Mouse (Mus musculus) lung, adult 18-20 months (tissue): ENCODE measurements around the gene Pigk.
"Not testable (repeated sequence)": the region's sequence is repeated elsewhere in the genome, so short reads cannot be mapped to it uniquely, and the experiment has no call there.

Experiments used
- DNase-seq, 2 experiments: peaks; one replicate each; pipeline ENCODE4 v3.0.0; 2022; ENCODE audit warnings: mixed read lengths in 2 of 2

Pigk gene

DNA sequence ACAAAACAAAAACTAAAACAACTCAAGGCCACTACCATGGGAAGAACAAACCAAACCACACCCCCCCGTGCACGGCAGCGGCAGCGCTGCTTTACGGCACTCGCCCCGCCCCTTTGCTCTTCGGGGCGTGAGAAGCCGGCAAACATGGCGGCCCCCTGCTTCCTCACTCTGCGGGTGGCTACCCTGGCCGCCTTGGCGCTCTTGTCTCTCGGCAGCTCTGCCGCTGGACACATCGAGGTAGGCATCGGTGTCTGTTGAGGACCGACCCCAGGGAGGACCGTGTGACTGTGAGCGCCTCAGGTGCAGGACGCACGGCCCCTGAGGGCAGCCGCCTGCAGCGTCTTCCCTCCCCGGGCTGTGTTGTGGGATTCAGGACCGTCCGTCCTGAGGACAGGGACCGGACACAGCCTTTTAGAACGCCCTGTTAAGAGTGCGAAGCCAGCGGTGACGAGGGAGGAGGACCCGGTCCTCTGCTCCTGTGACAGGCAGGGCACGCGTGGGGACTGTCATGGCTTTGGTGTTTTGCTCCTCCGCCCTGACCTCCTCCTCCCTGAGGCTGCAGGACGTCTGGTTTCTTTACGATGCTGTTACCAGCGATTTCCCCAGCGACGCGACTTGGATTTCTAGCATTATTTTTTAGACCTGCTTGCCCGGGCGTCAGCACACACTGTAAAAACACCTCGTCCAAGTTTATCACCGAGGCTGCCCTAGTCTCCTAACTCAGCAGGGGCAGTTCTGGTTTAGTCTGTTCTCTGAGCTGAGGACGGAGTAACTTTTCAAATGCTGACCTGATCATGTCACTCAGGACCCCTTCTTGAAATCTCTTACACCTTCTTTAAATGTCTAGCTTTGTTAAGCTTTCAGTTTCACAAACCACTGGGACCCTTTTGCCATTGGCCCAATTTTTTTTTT, at the start of gene Pigk:
Gene Pigk, plus strand, starts transcription at position 110 of the 912 bp plus-strand sequence.
- DNase-seq: peak; percentile 90 to 93

DNA sequence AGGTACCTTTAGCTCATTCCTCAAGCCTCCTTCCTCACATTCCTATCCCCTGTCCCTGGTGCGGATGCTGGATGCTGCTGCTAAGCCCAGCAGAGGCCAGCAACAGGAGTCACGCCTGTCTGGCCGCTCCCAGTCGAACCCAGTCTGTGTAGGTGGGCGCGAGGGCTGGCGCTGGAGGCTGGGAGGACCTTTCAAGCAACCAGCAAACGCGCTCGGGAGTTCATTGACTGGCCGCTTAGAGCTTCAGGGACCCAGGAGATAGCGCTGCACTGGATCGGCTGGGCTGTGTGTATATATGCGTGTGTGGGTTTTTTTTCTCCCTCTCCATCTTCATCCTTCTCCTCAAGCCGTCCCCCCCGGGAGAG, 46.9 kb upstream of the Pigk start:
- DNase-seq: no peak

DNA sequence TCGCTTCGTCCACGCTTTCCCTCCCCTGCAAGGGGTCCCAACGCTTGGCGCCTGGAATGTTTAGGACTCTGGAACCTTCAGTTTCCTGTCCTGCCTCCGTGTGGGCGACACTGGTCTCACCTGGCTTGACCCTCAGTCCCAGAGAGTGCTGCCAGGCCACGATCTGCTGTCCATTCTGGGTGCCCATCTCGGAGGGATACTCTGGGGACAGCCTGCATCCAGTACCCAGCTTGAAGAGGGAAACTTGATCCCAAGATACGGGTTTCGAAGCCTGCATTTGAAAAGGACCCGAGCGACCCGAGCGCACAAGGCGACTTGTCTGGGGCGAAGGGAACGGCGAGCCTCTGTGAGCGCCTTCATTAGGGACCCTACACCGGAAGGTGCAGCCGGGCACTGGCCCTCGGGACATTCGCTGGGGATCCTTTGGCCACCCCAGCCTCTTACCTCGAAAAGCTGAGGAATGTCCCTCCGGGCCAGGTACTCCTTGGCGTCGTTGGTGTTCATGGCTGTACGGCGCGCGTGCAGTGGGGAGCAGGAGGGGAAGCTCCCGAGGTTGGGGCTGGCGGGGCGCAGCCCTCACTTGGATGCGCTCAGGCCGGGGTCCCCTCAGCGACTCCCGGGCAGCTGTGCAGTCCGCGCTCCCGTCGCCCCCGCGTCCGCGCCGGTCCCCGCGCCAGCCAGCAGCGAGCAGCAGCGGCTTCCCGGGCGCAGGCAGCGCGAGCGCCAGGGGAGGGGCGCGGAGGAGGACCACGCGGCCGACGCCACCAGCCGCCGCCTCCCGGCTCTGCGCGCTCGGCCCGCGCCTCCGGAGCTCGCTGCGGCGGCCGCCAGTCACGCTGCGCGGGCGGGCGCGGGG, 46.3 kb upstream of the Pigk start:
- DNase-seq: no peak

DNA sequence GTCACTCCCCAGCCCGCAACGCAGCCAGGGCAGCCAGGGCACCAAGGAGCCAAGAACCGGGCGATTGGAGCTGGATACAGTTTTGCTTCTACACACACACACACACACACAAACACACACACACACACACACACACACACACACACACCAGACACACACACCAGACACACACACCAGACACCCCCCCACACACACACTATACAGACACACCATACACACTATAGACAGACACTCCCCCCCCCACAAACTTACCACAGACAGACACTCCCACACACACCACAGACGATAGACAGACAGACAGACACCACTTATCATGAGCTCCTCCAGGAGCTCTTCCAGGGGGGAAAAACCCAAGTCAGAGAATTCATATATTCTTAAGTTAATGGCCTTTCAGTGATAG, 45.7 kb upstream of the Pigk start, which contains the start of gene Ak5:
Gene Ak5, minus strand, starts transcription at position 122 of the 400 bp plus-strand sequence.
- no peak for DNase-seq

DNA sequence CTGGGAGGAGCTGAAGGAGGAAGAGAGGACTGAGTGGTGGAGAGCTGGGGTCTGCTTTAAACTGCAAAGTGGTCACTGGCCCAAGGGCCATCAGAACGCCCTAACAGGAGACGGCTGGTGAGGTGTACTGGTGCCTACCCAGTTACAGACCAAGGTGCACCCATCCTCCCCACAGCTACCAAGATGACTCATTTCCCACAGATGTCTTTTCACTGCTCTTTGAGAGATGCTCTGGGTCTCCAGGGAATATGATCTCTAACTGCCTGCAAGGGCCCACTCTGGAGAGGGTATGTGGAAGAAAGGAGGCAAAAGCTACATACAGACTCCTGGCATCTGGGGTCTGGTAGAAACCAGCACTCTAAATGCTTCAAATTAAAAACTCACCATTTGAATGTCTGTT, 45.1 kb upstream of the Pigk start:
- DNase-seq: no peak

DNA sequence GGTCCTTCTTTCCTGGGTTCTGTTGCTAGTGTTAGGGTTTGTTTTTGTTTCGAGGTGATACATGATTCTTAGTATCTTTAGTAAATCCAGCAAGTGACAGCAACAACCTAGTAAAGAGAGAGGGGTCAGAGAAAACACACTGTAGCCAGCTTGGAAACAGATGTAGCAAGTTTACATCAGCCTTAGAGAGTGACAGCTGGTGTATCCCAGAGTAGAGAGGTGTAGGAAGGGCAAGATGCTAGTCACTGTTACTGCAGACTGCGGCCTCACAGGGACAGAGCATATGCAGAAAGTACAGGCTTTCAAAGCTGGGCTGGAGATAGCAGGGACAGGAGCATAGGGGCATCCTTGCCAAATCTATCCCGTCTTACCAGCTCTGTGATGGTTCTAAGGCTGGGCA, 44.1 kb upstream of the Pigk start:
- no peak for DNase-seq

DNA sequence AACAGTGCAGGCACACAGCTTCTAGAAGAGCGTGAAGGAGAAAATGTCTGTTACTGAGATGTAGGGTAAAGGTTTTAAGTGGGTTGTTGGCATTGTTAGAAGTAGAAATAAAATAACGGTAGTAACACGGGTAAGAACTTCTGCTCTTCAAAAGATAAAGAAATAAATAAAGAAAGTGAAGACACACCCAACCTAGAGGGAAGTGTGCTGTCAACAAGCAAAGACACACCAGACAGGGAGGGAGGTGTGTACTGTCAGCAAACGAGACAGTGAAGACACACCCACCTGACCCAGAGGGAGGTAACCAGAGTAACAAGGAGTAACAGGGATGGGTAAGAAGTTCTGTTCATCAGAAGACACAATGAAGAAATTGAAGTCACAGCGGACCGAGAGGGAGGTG, 39.2 kb upstream of the Pigk start:
- no peak for DNase-seq

DNA sequence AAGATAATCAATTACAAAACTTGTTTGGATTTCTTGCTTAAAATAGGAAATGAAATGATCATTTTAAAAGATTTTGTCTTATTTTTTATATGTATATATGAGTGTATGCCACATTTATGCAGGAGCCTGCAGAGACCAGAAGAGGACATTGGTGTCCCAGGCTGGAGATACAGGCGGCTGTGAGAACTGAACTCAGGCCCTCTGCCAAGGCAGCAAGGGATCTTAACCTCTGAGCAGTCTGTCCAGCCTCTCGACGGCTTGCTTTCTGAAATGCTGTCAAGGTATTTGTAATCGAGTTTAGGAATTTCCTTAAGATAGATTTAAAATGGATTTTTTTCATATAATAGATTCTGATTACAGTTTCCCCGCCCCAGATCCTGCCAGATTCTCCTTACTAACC, 25.4 kb upstream of the Pigk start:
- DNase-seq: no peak

DNA sequence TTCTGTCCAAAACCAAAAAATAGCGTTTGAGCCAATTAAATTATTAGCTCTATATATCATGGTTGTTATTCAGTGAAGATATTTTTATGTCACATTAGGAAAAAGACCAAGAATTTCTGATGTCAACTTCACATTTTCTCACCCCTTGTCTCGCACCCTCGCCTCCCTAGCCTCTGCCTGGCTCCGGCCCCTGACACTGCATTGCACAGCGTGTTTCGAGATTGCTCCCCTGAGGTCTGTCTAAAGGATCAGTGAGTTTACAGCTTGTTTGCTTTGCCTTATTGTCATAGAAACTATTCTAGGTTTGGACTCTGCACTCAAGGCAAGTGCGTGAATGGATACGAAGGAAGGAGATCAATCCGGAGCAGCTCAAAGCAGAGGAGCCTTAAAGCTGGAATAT, 24.8 kb upstream of the Pigk start:
- no peak for DNase-seq

DNA sequence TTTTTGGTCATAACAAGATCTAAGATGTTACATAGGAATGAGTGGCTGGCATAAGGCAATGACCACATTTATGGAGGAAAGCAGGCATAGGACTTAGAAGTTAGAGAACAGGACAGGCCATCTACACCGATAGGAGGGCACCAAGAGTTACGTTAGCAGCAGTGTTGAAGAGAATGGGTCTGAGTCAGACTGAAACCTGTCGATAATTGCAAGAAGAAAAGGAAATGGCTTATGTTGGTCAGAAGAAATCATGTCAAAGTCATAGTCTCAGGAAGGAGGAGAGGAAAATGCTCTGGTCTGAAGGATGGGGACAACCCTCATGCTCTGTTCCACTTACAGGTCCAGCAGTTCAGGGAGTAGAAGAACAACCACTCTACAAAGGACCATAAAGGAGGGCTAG, 18.9 kb upstream of the Pigk start:
- DNase-seq: no peak

DNA sequence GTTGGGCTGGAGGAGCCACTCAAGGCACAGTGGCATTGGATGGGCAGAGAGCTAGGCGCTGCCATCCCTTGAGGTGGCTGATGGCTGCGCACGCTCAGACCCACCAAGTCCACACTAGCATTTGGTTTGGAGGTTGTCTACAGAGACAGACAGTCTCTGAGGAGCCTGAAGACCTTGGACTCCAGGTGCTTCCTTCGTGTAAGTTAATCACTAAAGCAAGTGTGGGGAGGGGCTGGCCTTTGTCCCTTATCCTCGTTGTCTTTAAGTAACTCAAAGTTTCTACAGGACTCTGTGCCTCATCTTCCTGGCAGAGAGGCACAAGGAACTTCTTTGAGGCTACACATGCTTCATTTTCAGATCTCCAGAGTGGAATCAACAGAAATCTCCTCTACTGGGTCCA, 15.9 kb upstream of the Pigk start:
- DNase-seq: no peak

DNA sequence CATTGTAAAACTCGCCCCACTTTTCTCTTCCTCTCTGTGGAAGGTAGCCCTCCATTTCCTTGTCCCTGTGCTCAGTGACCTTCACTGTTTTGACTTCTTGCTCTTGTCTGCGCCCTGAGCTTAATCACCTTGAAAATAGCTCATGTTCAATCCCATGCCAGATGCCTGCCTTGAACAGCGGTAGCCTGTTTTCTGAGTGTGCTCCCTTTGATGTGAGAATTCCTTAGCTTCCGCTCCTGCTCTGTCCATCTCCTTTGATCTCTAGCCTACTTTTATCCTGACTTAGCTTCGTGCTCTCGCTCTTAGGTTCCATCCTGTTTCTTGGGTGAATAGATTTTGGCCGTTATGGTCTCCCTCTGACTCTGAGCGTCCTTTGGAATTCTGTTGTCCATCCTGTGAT, 14.6 kb upstream of the Pigk start:
- no peak for DNase-seq

DNA sequence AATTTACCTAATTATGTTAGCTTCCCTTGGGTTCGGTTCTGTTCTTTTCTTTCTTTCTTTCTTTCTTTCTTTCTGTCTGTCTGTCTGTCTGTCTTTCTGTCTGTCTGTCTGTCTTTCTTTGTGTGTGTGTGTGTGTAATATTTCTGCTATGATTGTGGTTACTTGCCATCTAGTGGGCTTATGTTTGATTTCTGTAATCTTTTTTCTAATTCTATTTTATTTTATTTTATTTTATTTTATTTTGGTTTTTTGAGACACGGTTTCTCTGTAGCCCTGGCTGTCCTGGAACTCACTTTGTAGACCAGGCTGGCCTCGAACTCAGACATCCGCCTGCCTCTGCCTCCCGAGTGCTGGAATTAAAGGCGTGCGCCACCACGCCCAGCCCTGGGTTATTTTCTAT, 12.4 kb upstream of the Pigk start:
- DNase-seq: not testable (repeated sequence)

DNA sequence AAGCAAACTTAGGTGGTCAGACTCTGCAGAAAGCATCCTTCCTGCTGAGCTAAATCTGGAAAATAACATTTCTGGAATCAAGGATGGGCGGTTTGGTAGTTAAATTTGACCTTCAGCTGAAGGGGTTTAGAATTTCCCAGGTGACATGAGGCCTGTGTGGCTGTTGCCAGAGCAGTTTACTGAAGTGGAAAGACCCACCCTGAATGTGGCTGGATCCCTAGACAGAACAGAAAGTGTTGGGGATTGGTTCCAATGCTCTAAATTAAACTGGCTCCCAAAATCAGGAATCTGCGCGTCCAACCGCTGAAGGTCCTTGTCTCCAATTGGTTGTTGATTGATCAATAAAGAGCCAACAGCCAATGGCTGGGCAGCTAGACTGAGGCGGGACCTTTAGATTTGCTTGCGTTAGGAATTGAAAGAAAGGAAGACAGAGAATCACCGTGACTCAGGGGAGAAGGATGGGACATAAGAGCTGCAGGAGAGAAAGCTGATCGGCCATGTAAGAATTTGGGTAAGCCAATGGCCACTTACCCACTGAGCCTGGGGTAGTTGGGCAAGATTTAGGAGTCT, 11.5 kb upstream of the Pigk start:
- DNase-seq: no peak

DNA sequence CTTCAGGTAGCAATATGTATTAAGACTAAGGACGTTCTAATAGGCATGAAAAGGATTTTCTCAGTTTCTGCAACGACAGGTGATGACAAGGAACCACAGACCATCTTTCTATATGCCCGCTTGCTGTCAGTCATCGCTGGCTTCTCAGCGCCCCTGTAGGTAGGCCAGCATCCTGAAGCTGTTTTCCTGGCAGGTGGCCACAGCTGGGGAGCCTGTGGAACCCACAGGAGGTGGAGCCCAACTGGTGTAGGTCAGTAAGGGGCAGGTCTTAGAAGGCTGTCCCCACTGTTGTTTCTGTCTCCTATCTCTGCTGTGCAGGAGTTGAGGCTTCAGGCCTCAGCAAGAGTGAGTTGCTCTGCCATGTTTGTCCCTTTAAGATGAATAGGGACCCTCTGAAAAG, 8.1 kb upstream of the Pigk start:
- no peak for DNase-seq

DNA sequence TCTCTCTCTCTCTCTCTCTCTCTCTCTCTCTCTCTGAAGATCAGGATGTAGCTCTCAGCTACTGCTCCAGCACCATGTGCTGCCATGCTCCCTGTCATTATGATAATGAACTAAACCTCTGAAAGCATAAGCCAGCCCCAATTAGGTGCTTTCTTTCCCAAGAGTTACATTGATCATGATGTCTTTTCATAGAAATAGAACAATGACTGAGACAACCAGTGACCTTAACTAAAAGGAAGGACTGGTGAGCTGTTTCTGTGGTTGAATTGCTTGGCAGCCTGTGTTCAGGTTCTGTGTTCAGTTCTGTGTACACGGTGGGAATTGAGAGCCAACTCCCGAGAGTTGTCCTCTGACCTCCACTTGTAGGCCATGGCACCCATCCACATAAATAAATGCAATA, 7.0 kb upstream of the Pigk start:
- DNase-seq: no peak

DNA sequence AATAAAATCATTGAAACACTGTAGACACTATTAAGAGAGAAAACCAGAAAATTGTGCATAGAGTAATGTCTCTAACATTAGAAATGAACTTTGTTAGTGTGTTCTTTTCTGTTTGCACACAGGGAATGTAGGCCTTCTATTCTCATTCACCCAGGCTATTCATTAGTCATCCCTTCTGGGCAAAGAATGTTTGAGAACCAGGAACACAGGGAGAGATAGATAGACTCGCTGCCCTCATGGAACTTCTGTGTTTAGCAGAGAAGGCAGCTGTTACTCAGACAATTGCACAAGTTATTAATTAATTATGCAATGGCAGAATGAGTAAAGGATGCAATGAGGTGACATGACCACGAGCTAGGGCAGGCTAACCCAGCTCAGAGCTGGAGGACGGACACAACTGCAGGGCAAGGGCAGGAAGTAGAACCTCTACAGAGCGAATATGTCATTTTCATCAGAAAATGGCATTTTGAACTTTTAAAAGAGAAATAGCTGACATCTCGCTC, 6.5 kb upstream of the Pigk start:
- no peak for DNase-seq

DNA sequence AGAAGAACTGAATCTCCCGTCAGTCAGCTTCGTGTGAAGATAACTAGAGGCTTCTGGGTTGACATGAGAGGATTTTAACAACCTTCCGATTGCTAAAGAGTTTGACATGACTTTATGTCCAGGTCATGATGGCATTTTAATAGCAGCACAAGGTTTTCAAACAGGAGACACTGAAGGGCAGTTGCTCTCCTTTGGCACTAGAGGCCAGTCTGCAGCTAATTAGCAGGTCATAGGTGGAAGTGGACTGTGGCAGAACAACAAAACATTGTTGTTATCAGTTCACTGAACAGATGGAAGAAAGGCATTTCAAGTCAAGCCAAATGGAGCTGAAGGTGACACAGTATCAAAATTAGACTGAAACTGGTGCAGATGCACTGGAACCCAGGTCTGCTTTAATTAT, 4.0 kb upstream of the Pigk start:
- no peak for DNase-seq

DNA sequence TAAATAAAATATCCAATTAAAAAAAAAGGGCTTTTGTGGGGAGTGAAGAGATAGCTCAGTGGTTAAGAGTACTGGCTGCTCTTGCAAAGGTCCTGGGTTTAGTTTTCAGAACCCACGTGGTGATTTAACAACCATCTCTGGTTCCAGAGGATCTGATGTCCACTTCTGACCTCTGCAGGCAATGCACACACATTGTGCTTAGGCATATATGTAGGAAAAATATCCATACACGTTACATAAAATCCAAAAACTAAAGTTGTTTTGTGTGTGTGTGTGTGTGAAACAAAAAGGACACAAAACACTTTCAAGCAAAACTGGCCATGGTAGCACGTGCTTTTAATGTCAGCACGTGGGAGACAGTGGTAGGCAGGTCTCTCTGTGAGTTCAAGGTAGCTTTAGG, 943 bp upstream of the Pigk start:
- DNase-seq: no peak

DNA sequence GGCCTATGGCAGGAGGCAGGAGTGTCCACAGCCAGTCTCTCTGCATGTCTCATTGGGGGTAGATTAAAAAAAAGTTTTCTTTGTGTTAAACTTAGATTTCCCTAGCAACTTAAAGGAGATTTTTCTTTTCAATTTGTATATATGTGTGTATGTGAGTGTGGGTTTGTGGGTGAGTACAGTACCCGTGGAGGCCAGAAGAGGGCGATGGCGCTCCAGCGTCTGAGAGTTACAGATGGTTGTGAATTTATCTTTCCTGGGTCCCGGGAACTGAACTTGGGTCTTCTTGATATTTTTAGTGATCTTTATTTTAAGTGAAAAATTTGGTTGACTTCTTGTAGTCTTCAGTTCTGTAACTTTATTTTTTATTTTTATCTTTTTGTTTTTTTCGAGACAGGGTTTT, 7.4 kb downstream of the Pigk start:
- DNase-seq: no peak

DNA sequence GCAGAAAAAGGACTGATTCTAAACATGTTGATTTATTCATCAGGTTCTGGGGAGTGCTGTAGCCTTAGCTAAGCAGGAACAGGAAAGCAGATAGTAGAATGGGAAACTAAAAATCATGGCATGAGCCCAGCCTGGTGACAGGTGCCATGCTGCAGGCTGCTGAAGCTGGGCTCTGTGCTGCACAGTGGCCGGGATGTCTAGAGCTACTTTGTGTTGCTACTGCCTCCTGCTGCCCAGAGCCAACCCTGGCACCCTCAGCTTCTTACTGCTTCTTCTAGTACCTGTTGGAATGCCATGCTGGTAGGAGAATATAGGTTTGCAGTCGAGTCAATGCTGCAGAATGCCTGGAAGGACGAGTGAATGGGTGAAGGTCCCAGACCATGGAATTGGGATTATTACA, 8.9 kb downstream of the Pigk start:
- DNase-seq: no peak

DNA sequence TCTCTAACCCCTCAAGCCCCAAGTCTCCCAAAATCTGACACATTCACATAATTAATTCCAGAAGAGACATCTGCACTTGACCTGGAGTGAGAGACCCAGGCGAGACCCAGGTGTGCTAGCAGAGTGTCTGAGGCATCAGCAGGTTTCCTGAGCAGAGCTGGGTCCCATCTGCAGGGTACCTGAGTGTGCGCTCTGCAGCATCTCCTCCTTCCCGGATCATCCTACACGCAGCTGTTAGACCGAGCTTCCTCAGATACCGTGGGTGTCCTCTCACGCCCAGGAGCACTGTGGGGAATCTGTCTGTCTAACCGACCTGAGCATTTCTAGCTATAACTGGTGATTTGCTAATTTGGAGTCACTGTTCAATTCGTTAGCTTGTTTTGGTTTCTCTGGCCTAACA, 10.5 kb downstream of the Pigk start:
- no peak for DNase-seq

DNA sequence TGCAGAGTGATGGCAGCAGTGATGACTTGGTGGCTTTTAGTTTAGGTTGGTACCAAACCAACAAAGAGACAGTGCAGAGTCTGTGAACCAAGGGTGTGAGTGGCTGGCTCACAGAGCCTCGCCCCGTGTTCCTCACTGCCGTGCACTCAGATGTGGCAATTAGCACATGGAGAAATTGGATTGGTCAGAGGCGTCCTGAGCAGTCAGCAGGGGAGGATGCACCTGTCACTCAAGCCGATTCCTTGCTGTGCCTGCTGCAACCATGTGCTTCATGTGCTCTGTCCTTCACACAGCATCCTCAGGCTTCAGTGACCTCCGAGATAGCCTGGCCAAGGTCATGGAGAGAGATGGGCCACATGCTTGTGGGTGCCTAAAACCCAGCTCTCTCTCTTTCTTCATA, 14.3 kb downstream of the Pigk start:
- no peak for DNase-seq

DNA sequence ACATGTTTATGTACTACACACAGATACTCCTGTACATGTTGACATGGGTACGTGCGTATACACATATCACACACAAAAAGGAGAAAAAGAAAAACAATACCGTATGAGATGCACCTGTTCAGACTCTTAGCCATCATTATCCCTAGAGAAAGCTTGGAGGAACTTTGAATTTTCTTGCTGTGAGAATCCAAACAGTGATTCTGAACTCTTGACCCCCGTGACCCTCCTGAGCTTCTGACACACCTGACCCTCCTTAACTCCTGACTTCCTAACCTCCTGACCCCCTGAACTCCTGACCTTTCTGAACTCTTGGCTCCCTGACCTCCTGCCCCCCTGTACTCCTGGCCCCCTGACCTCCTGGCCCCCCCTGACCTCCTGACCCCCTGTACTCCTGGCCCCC, 19.1 kb downstream of the Pigk start:
- DNase-seq: no peak
